Mouse (Mus musculus) testis, adult 10 weeks (tissue): ENCODE results near the gene Gpr139. TPM values are rescaled to one million over a fixed set of nuclear protein-coding genes. Genes with fewer than 3 reads are reported as not detected.

Experiments used
- polyA plus RNA-seq: library from polyadenylated mRNA; stranded (reverse); fragments of 350-450 nt; fragmentation: Illumina TruSeq; extraction: RNeasy Lipid Tissue Mini Kit (QIAGEN cat#74804); gene quantifications from one replicate; pipeline ENCODE4 v1.2.3, GENCODE M21; 2014; ENCODE audit warnings: low read depth, low replicate concordance

The Gpr139 gene
- polyA plus RNA-seq = not detected

GRCm38 (mm10) chr7:119184341-119185143, at the start of gene Gpr139:
Gene Gpr139 (minus strand): TSS chr7:119184603.

Other genes starting within 250 kb of the Gpr139 start
- 10.5 TPM for gene Gprc5b, start 189.4 kb downstream of the Gpr139 start, polyA plus RNA-seq